8 mouse cellular contexts compared by ENCODE assay signal in the genomic region with DNA sequence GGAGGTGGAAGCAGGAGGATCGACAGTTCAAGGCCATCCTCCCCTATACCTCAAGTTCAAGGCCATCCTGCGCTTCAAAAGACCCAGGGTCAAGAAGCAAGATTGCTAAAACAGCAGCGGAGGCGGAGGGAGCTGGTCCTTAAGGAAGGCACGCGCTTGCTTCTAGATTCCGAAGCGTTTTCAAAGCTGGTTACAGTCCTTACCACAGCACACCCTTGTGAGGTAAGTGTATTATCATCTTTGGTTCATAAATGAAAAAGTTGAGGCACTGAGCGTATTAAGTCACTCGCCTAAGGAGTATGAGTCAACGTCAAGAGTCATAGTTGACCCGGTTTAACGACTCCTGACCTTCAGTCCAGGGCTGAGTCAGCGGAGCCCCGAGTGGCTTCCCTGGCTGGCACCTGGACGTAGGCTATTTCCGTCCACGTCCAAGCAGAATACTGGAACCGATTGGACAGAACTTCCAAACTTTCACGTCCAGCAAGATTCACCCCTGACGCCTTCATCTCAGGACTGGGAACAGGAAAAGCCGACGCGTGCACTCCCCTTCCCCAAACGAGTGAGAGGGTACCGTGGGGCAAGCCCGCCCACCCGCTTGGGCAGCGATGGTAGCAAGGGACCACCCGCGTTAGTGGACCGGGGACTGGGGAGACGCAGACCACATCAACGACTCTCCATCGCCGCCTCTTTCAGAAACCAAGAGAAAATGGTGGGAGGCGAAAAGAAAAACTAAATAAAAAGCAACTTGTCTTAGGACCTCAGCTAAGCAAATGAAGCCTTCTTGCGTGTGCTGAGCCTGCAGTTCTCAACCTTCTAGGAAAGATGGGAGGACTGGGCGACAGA. TPM values are rescaled to one million over a fixed set of nuclear protein-coding genes. Genes with fewer than 3 reads are reported as not detected.
DNase-seq lines count a peak whose midpoint lies in the region; ATAC-seq and TF ChIP-seq lines count a peak whose summit lies in the region.

A gene (plus strand): TSS at position 107 of the 843 bp plus-strand sequence.

- H3K27me3 ChIP-seq in forebrain, postnatal 0 days (ENCODE audit: insufficient read depth, low read length): no peaks in the 10 kb centered on the region; the same call in 1 of the 2 replicates
- H3K27me3 ChIP-seq in lung, postnatal 0 days (replicated peaks; ENCODE audit: insufficient read depth, low read length): no peaks in the 10 kb centered on the region

- TF ChIP-seq CTCF in forebrain, postnatal 0 days (IDR thresholded peaks at IDR 0.05; ENCODE audit: low read depth): no peak
- TF ChIP-seq CTCF in lung, postnatal 0 days (IDR thresholded peaks at IDR 0.05): no peak

- peak; percentile 1; the same call in 1 of the 2 replicates for ATAC-seq in forebrain, postnatal 0 days
- peak; percentile 1 to 11; a peak in 2 of 4 replicates for ATAC-seq in hematopoietic stem cell, adult 5-6 weeks (replicated peaks in 1 of 2; ENCODE audit: insufficient read depth in 1 of 2, low FRiP score in 2 of 2, low TSS enrichment in 1 of 2, low read depth in 1 of 2, poor library complexity in 2 of 2, severe bottlenecking in 2 of 2)
- peak; percentile 79 for ATAC-seq in lung, postnatal 0 days

- H3K36me3 ChIP-seq in forebrain, postnatal 0 days (ENCODE audit: insufficient read depth): no peaks in the 10 kb centered on the region
- H3K36me3 ChIP-seq in lung, postnatal 0 days (ENCODE audit: insufficient read depth, low read length): no peaks in the 10 kb centered on the region

- peak; percentile 60 for TF ChIP-seq EP300 in lung, postnatal 0 days (IDR thresholded peaks at IDR 0.05)

- WGBS in forebrain, postnatal 0 days: 3% methylated on average over 39 of the region's 39 CpGs
- 3% methylated on average over 39 of the region's 39 CpGs for WGBS in lung, postnatal 0 days

- H3K4me1 ChIP-seq in brown adipose tissue, adult 24 weeks (ENCODE audit: control insufficient read depth, insufficient read depth, insufficient read length, low read length): no peaks in the 10 kb centered on the region
- peaks cover 21% of the 10 kb centered on the region; the same call in 1 of the 2 replicates for H3K4me1 ChIP-seq in forebrain, postnatal 0 days (ENCODE audit: insufficient read depth)
- 0 out of 2 replicates have a peak, but pooled peaks cover 4% of the 10 kb centered on the region for H3K4me1 ChIP-seq in lung, postnatal 0 days (ENCODE audit: insufficient read depth, low read depth, low read length)

- H3K9me3 ChIP-seq in forebrain, postnatal 0 days (ENCODE audit: low read length): no peaks in the 10 kb centered on the region
- no peaks in the 10 kb centered on the region for H3K9me3 ChIP-seq in lung, postnatal 0 days (ENCODE audit: low read length)

- peak within 1 kb of the TSS; percentile 93 for H3K4me2 ChIP-seq in forebrain, postnatal 0 days (ENCODE audit: low read depth)
- H3K4me2 ChIP-seq in lung, postnatal 0 days (replicated peaks; ENCODE audit: low read depth, low read length): peak within 1 kb of the TSS; percentile 95

- H3K4me3 ChIP-seq in brown adipose tissue, adult 24 weeks (ENCODE audit: insufficient read depth, low read depth, low read length): peak within 1 kb of the TSS; percentile 70
- H3K4me3 ChIP-seq in forebrain, postnatal 0 days (ENCODE audit: low read depth, low read length): peak within 1 kb of the TSS; percentile 100
- peak within 1 kb of the TSS; percentile 86 for H3K4me3 ChIP-seq in lung, postnatal 0 days (ENCODE audit: low read depth, low read length)

- H3K27ac ChIP-seq in brown adipose tissue, adult 24 weeks (replicated peaks; ENCODE audit: low read depth, low read length): peak within 1 kb of the TSS; percentile 80
- peak within 1 kb of the TSS; percentile 36 for H3K27ac ChIP-seq in forebrain, postnatal 0 days (ENCODE audit: low read depth, low read length)
- H3K27ac ChIP-seq in lung, postnatal 0 days (ENCODE audit: low read length): peak within 1 kb of the TSS; percentile 98

- DNase-seq in ES-CJ7 (ENCODE audit: low read depth, low spot score): peak; percentile 67
- no peak for DNase-seq in forebrain, postnatal 0 days
- peak; percentile 26 for DNase-seq in layer of hippocampus, adult 9-11 months
- DNase-seq in lung, postnatal 0 days (ENCODE audit: low spot score): peak; percentile 93
- DNase-seq in ovary, postnatal 10 days (ENCODE audit: low spot score): peak; percentile 67
- DNase-seq in urinary bladder, postnatal 14 days (ENCODE audit: low spot score): peak; percentile 80

- H3K9ac ChIP-seq in forebrain, postnatal 0 days: peak within 1 kb of the TSS; percentile 42
- peak within 1 kb of the TSS; percentile 76 for H3K9ac ChIP-seq in lung, postnatal 0 days (replicated peaks; ENCODE audit: low read depth)

RNA-seq across cellular contexts. Expression of the gene that starts here (rescaled TPM):
- 128 and 136 TPM in 2 replicates for polyA plus RNA-seq in brown adipose tissue, adult 24 weeks (2012; ENCODE audit: insufficient read depth, insufficient read length, missing spikeins)
- total RNA-seq in forebrain, postnatal 0 days (2014; rRNA removed): 115 and 121 TPM in 2 replicates
- polyA plus RNA-seq in forebrain, postnatal 0 days (2015; fragmentation: Nextera tagmentation; extraction: Ambion mirVana): 322 and 355 TPM in 2 replicates
- total RNA-seq in hematopoietic stem cell, adult 5-6 weeks (2017): 161 and 198 TPM in 2 replicates
- polyA plus RNA-seq in lung, postnatal 0 days (2015; fragmentation: Nextera tagmentation; extraction: Ambion mirVana): 121 and 125 TPM in 2 replicates

Comparison
In these comparisons a context has a peak if more than half of its experiments do, and no peak if none do; other contexts are left out.
1. H3K27ac ChIP-seq: peak in every context shown above with its lines; median percentile 98 in lung, postnatal 0 days; 80 in brown adipose tissue, adult 24 weeks; 36 in forebrain, postnatal 0 days.
2. ATAC-seq: peak in every context shown above with its lines; median percentile 79 in lung, postnatal 0 days; 6 in hematopoietic stem cell, adult 5-6 weeks; 1 in forebrain, postnatal 0 days.